Mouse (Mus musculus) megakaryocyte, adult 5-6 weeks (primary cell): ENCODE measurements at regions not wholly inside any gene's neighbourhood (a gene's known extent, or its start where the extent isn't known, plus 50 kb on each side); places are given as distances from the start of the nearest gene placed in this dataset.
"Not testable (repeated sequence)": the region's sequence is repeated elsewhere in the genome, so short reads cannot be mapped to it uniquely, and the experiment has no call there.

ENCODE experiments used
- ATAC-seq: 2 replicates; pipeline ENCODE4 v1.8.0; 2016; ENCODE audit warnings: mild to moderate bottlenecking, inconsistent platforms; ENCODE audit not compliant: poor library complexity, severe bottlenecking

DNA sequence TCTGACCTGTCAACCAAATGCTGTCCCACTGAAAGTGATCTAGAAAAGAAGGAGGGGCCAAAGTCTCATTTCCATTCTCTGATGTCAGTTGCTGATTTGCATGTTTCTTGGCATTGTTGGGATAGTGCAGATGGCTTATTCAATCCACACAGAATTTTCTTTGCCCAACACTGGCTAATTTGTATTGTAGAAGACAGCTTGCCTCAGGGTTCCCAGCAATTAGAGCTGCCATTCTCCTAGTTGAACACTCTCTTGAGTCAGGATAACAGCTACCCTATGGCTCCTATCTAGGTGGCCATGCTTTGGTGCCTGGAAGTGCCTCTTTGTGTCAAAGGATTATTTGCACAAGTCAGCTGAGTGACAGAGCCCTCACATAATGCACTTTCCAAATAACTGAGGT, 569.0 kb downstream of the Lrriq3 start:
- ATAC-seq: no peak

DNA sequence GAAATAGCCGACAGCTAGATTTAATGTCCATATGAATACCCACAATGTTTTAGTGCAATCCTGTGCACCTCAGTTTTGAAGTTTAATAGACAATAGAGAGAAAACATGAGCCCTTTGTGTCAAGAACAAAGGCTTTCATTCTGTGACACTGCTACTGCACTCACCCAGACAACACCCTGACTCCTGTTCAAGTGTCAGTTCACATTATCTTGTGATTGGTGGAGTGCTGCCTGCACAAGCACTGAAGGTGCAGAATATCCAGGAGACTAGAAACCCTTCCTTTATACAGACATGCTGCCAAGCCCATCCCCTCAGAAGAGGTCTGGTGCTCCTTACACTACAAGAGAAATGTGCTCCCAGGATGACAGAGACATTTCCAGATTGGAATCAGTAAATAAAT, 579.3 kb downstream of the Lrriq3 start:
- ATAC-seq: no peak

DNA sequence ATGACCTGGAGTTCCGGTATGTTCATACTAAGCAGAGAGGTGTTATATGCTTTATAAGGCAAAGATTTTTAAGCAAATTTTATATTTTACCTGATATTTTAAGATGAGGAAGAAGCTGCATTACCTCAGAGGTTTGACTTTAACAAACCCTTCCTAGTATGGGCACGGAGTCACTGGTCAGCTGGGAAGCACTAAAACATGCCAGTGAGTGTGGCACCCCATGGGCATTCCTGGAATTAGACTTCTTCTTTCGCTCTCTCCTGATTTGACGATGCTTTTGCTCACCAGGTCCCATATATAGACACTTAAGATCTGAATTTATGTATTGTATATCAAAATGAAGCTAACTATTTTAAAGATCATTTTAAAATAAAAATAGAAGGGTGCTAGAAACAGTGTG, 587.0 kb downstream of the Lrriq3 start:
- no peak for ATAC-seq

DNA sequence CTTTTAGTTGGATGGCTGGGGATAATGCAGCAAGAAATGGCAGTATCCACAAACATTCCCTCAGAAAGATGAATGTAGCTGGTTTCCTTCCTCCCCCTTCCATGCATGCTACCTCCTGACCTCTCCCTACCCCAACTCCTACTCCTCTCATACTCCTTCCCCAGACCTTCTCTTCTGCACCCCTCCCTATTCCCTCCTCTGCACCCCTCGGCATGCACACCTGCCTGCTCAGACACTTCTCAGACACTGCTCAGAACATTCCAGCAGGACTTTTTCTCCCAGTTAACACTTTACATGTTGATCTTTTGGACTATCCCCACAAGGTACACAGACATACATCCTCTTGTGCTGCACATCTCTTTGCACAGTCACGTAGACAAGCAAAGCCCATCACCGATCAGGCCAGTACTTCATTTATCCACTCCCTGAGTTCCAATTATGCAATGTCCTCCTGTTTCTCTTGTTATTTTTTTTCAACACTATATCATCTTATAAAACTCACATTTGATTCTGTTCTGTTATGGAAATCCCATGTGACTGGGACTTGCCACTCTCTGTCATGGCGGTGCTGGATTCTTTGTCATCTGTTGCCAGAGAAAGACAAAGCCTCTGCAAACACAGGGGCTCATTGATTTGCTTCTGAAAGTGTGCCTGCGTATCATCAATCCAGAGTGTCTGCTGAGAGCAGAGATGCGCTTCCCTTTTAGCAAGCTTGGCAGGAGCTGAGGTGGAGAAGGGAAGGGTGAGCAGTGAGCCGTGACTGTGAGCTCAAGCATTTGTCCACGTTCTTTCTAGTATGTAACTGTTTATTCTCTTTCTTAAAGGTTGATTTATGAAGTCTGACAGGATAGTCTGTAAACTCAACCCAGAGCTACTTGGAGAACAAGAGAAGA, 589.9 kb downstream of the Lrriq3 start:
- no peak for ATAC-seq

DNA sequence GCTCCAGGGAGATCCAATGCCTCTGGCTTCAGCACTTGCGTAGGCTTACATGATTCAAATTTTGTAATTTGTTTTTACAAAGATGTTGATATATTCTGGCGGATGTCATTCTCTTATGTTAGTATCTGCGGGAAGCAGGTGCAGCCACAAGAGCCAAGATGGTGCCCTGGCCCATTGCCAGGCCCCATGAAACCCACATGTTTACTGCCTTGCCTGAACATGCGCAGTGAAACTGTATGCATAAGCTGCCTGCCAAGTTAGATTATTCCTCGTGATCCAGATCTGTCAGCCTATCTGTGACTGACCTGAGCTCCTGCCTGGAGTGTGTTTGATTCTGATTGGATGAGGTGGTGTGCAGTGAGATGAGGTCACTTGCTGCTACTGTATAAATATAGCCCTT, 595.1 kb downstream of the Lrriq3 start:
- no peak for ATAC-seq

DNA sequence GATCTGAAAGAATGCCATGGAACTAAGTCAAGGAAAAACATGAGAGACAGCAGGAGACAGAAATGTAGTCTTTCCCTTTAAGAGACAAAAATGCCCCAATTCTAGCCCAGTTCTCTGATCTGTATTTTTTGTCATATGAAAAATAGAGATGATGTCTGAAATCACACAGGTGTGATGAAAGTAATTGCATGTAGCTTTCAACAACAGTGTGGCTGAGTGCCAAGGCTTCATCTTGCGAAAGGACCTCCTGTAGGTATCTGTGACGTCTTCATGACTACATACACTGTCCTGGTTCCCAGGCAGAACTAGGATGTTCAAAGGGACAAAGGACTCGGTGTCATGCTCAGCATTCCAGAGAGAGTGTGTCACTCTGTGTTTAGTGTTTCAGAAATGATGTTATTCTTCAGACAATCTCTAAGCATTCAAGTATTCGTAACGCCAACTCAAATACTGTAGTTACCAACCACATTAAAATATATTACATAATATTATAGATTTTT, 629.8 kb downstream of the Lrriq3 start:
- no peak for ATAC-seq

DNA sequence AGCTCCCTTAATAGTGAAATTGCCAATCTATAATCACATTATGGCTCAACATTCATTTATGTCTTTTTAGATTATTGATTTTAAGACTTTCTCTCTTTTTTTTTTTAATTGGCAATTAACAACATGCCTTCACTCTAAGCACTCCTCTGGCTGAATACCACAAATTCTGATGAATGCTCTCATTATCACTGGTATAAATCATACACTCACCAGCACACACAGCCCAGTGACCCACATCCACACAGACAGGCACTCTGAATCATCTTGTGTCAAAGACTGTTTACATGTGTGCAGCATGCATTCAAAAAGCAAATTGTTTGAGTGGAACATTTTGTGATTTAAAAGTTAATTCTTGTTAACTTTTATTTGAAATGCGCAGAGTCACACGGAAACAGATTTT, 649.2 kb downstream of the Lrriq3 start:
- no peak for ATAC-seq

DNA sequence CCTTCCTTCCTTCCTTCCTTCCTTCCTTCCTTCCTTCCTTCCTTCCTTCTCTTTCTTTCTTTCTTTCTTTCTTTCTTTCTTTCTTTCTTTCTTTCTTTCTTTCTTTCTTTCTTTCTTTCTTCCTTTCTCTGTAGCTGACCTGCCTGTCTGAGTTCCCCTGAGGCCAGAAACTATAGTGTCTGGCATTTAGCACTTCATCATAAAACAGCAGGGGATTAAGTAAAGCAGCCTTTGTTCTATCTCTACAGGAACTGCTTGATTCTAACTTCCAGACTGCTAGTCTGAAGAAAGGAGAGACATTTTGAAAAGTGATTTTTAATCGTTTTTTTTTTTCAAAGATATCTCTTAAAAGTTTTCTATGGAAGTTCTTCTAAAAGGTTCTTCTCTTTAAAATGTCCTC, 653.4 kb downstream of the Lrriq3 start:
- ATAC-seq: not testable (repeated sequence)

DNA sequence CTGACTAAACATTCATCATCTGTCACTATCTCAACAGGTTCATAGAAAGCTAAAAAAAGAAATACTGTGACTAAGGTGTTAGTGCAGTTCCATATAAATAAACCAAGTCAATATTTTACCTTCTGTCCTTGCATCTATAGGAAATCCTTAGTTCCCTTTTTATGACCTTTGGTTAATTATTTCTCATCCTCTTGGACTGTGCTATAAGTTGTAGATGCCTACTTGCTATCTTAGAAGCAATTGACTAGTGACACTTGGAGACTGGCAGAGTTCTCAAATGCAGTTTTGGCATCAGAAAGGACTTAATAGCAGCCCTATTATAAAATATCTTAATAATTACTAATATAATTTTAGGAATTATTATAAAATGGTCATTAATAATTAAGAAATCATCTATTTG, 654.3 kb downstream of the Lrriq3 start:
- ATAC-seq: no peak

DNA sequence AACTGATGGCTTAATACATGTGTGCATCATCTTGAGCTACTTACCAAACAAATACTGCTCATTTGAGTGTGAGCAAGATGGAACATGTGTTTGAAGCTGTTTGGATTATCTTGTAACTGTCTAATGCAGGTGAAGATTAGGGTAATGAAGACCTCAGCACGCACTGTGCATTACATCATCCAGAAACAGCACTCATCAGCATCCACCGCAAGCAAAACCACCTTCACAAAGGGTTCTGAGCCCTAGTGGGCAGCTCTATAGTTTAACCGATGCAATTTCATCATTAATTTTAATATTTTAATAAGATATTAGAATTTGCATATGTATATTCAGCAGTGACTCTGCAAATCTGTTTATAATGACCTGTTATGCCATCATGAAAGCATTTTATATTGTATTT, 664.1 kb downstream of the Lrriq3 start:
- no peak for ATAC-seq

DNA sequence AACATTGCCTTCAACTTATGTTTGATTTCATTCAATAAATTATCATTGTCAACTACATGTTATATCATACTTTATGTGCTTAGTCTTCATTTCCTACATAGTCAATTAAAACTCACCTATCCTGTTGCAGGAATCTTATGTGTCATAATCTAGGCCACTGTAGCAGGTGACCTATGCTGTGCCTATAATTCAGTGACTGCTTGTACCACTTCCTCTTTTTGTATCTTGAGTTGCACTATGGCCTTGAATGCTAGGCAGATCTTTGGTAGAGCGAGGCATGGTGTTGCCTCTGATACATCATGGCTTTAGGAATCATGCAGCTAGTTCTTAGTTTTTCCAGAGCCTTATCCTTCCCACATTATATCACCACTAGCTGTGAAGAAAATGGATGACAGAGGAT, 682.8 kb downstream of the Lrriq3 start:
- no peak for ATAC-seq

DNA sequence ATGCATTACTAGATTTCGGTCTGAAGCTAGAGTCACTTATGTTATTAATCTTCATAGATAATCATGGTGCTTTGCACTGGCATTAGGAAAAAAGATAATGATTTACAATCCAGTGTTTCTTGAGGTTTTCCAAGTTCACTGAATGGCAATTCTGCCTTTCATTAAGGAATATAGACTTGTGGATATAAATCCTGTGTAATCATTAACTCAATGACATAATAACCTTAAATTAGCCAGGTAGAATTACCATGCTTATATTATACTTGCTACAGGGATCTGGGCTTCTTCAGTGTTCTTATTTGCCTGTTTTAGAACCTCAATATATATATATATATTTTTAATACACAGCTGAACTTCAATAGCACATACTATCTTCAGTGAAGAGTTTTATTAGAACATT, 683.8 kb downstream of the Lrriq3 start:
- ATAC-seq: no peak

DNA sequence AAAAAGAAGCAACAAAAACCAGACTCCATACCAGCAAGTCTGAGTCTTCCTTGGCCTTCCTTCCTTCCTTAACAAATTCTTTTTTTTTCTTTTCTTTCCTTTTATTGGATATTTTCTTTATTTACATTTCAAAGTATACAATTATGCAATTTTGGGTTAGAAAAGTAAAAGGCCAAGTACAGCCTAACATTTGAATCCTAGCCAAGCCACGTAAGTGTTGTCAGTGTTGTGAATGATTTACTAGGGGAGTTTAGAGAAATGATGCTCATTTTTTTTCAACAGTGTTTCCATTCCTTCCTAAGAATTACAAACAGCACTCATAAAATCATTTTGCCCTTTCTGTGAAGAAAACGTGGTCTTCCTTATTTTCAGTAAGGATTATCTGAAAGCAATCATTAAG, 722.5 kb downstream of the Lrriq3 start:
- ATAC-seq: no peak

DNA sequence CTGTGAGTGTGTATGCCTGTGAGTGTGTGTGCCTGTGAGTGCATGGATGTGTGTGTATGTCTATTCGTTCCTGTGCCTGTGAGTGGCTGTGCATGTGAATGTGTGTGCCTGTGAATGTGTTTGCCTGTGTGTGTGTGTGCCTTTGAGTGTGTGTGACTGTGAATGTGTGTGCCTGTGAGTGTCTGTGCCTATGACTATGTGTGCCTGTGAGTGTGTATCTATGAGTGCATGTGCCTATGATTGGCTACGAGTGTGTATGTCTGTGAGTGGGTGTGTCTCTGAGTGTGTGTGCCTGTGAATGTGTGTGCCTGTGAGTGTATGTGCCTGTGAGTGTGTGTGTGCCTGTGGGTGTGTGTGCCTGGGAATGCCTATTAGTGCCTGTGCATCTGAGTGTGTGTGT, 731.6 kb downstream of the Lrriq3 start:
- 0 out of 2 replicates have a peak, but pooled peaks have one; percentile 5 for ATAC-seq

DNA sequence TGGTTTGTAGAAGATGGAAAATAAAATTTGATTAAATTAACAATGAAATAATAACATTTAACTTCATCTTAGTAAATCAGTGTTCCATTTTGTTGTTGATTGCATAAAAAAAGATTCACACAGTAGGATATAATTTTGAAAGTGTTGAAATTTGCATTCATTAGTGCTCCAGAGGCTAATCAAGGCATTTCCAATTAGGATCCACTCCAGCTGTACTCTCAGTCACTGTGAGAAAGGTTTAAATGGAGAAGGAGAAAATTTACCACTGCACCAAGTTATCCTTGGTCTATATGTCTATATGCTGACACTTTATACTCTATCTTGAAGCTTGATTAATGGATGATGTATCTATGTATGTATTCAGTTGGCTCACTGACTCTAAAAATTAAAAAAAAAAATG, 695.3 kb upstream of the Negr1 start:
- ATAC-seq: no peak

DNA sequence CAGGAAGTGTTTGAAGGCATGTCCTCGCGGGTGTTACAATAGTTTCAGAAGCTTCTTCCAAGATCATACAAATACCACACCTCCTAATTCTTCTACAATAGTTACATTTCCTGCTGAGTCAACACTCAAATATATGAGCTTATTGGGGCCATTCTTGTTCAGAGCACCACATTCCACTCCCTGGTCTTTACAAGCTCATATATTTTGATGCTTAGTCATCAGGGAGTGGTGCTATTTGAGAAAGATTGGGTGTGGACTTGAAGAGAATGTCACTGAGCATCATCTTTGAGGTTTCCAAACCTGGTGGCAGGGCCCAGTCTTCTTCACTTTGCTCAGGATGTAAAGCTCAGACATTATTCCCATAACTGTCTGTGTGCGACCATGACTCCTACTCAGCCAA, 685.9 kb upstream of the Negr1 start:
- ATAC-seq: no peak

DNA sequence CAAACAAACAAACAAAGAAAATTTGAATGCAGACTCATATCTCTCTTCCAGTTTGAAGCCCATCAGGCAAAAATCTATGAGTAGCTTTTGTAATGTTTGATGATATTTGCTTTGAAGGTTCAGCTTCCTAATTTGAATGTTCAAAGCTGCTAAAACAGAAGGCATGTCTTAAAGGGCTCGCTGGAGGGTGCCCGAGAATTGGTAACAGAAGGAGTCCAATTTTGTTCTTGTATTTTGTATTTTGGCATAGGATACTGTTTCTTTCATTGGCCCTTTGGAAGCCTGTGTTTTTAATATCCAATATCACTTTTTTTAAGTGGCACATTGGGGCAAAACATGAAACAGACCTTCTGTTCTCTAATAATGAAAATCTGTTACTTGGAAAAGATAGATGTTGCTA, 683.2 kb upstream of the Negr1 start:
- ATAC-seq: no peak

DNA sequence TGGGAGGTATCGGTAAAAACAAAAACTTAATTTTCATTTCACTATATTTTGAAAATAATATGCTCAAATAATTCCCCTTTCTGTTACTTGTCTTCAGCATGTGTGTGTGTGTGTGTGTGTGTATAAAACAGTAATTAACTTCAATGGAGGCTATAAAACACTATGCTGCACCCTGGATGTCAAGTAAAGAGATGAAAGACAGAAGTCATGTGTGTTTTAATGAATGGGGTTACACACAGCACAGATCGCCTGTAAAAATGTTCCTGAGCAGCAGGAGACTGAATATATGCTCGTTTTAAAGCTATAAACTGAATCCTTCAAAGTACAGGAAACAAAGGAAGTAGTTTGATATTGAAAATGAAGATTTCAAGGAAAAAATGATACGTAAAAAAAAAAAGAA, 680.9 kb upstream of the Negr1 start:
- no peak for ATAC-seq

DNA sequence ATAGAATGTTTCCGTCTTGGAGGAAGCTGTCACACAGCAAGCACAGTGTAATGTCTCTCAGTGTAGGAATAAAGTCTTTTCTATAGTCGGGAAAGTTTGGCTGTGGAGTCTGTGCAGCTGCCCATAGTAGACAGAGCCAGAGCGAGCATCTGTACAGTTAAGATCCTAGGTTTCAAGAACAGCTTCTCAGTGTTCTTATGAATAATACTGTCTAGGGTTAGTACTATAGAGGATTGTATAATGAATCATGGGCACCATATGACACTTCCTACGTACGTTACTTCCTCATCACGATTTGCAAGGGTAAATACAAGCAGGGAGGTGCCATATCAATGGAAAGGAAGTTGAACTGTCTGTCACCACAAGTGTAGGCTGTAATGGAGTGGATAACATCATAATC, 645.6 kb upstream of the Negr1 start:
- ATAC-seq: no peak

DNA sequence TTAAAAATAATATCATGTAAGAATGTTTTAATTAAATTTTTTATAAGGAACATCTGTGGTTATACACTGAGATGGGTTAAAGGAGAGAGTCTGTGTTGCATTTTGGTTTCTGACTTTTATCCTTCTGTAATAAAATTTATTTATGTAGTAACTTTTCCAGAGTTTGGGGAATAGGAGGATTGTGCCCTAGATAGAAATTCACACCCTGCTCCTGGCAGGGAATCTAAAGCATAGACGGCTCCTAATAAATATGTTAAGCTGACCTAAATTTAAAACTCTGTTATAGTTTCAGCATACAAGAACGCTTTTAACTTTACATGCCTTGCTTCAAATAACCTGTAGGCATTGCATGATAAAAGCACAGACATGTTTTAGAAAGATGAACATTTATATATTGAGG, 618.7 kb upstream of the Negr1 start:
- no peak for ATAC-seq

DNA sequence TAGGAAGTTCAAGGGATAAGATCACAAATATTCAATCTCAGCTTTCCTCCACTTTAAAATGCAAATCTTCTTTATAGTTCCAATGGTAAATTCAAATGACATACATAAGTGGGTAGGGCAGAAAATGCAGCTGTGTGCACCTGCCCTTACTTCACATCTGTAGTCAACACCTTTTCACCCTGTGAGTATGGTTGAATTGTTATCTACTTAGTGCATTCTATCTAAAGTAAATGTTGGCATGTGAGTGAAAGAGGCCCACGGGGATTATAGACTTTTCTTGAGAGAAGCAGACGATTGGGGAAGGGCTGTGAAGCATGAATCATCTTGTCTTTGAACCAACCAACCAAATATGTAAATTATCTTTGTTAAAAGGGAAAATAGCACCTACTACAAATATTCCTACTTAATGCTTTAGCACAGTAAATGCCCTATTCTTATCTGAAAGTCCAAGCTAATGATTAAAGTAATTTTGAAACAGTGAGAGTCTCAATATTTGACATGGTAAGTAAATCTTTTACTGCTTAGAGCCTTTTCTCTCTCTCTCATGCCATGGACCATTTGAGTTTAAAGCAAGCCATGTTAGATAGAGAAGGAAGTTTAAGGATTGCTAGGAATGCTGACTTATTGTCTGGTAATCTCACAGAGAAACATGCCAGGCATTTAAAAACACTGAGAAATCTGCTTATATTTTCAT, 617.4 kb upstream of the Negr1 start:
- ATAC-seq: no peak

DNA sequence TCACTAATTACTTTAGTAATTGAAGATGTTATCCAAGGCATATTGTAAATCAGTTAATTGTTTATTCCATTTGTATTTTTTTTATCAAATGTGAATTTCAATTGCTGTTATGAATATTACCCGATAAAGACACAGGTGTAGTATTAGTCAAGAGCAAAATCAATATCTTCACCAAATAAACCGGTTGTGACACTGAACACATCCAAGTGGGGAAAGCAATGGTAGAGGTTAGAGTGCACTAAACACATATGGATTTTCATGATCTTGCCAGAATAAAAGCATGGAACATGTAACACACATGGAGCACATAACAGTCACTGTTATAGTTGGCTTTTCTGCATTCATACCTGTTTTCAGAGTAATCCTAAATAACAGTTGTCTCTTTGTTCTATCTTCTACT, 616.4 kb upstream of the Negr1 start:
- no peak for ATAC-seq
